Mouse (Mus musculus) kidney, embryonic 16.5 days (tissue): ENCODE measurements around the gene Nav2. TPM values are rescaled to one million over a fixed set of nuclear protein-coding genes. Genes with fewer than 3 reads are reported as not detected.
A peak's percentile ranks its signal among the peaks of the same experiment; 100 is the strongest.

Experiments used
- ATAC-seq: fragments of 200-750 bp; cut with Nextera tagmentation; 2 replicates; pipeline ENCODE4 v1.8.0; 2017; ENCODE audit warnings: moderate TSS enrichment; ENCODE audit not compliant: low FRiP score, low TSS enrichment
- H3K27ac ChIP-seq: fragments of 300-500 bp; sonication (generic); 2 replicates; pipeline ENCODE4 v1.5.1; 2014; ENCODE audit warnings: low read length
- H3K27me3 ChIP-seq: fragments of 300-500 bp; sonication (generic); 2 replicates; pipeline ENCODE4 v1.6.1; 2014; ENCODE audit warnings: low read length, control low read depth, mixed read lengths; ENCODE audit not compliant: insufficient read depth
- H3K36me3 ChIP-seq: fragments of 300-500 bp; sonication (generic); 2 replicates; pipeline ENCODE4 v1.6.1; 2014; ENCODE audit warnings: low read length, control low read depth, mixed read lengths; ENCODE audit not compliant: insufficient read depth
- H3K4me1 ChIP-seq: fragments of 300-500 bp; sonication (generic); 2 replicates; pipeline ENCODE4 v1.6.1; 2014; ENCODE audit warnings: low read length, control low read depth, mixed read lengths; ENCODE audit not compliant: insufficient read depth
- H3K4me2 ChIP-seq: fragments of 300-500 bp; sonication (generic); replicated peaks from 2 replicates; pipeline ENCODE4 v1.6.1; 2014; ENCODE audit warnings: low read depth, low read length
- H3K4me3 ChIP-seq: fragments of 300-500 bp; sonication (generic); 2 replicates; pipeline ENCODE4 v1.5.1; 2014; ENCODE audit warnings: mild to moderate bottlenecking, low read length
- H3K9ac ChIP-seq: fragments of 300-500 bp; sonication (generic); replicated peaks from 2 replicates; pipeline ENCODE4 v1.6.1; 2014; ENCODE audit warnings: low read length
- H3K9me3 ChIP-seq: fragments of 300-500 bp; sonication (generic); 2 replicates; pipeline ENCODE4 v1.6.1; 2016; ENCODE audit warnings: low read length, control low read depth
- WGBS: fragments of 180-500 bp; shearing (Covaris S2); extraction: QIAGEN DNeasy Blood & Tissue Kit; methylation state at CpG from one replicate; pipeline ENCODE4 v1.1.7; 2014; 5-methylcytosine and 5-hydroxymethylcytosine counted together
- polyA plus RNA-seq: library from polyadenylated mRNA; unstranded; fragments of >200 nt; fragmentation: Nextera tagmentation; extraction: Ambion mirVana; gene quantifications from 2 replicates; pipeline ENCODE4 v1.2.1, GENCODE M21; 2015

Nav2 gene
- polyA plus RNA-seq, 1 experiment from 2014 or later, result 22.6 TPM

DNA sequence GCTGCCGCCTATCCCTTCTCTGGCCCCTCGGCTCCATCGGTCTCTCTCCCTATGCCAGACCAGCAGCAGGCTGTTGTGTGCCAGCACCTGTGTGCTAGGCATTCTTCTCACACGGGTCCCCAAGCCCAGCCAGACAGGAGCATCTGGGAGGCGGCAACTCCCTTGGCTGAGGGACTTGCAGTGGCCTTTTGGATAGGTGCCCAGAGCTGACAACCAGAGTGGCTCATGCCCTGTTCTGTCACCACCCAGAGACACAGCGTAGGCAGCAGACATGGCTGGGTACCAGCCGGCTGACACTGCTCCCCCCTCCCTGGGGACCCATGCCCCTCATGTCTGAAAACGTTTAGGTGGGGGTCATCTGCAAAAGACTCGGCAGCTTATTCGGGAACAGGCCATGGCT, 146.8 kb downstream of the Nav2 start:
- no peaks in the 10 kb centered on the region for H3K36me3 ChIP-seq
- H3K4me2 ChIP-seq, result no peak overlapping the region
- H3K9ac ChIP-seq, result no peak overlapping the region
- H3K4me3 ChIP-seq, result no peak overlapping the region
- ATAC-seq, result no peak
- whole genome bisulfite sequencing, result 82% methylated on average over 10 of the region's 10 CpGs
- H3K27me3 ChIP-seq, result no peaks in the 10 kb centered on the region
- no peaks in the 10 kb centered on the region for H3K4me1 ChIP-seq
- no peaks in the 10 kb centered on the region for H3K9me3 ChIP-seq
- H3K27ac ChIP-seq, result no peak overlapping the region

- H3K4me2 ChIP-seq, result no peak overlapping the region
- no peak for ATAC-seq
- no peaks in the 10 kb centered on the region for H3K27me3 ChIP-seq
- H3K9me3 ChIP-seq, result no peaks in the 10 kb centered on the region
- no peaks in the 10 kb centered on the region for H3K36me3 ChIP-seq
- H3K27ac ChIP-seq, result no peak overlapping the region
- H3K4me1 ChIP-seq, result no peaks in the 10 kb centered on the region
- no peak overlapping the region for H3K4me3 ChIP-seq
- no peak overlapping the region for H3K9ac ChIP-seq
- 76% methylated on average over 8 of the region's 8 CpGs for WGBS
Measured at GRCm38 (mm10) chr7:49058304-49059012, 149.9 kb downstream of the Nav2 start.

DNA sequence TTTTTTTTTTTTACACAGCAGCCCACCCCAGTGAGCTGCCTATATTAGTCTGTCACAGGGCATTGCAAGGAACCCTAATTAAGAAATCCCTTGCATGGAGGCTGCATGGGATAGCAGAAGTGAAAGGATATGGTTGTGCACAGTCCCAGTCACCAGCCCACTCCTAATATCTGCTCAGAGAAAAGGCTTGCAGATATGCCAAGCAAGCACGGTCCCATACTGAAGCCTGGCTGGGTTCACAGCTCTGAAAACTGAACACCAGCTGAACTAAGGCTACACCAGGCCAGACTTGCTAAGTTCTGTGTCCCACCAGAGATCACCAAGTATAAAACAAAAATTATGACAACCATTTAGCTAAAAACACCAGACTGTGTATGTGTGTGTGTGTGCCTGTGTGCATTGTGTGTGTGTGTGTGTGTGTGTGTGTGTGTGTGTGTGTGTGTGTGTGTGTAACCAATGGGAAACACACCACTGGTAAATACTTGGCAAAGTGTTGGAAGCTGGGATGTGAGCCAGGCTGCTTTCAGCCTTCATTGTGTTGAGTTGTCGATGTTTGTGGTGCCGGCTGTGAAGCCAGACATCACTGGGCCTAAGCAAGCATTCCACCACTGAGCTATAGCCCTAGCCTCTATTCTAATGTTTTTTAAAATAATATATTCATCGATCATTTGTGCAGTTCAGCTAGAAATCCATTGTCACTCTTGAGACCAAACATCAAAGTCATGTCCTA, 156.4 kb downstream of the Nav2 start:
- Histone ChIP-seq H3K9me3 (no peaks in the 10 kb centered on the region), H3K36me3 (no peaks in the 10 kb centered on the region), H3K4me2 (no peak overlapping the region), H3K9ac (no peak overlapping the region), H3K27me3 (no peaks in the 10 kb centered on the region), H3K4me1 (no peaks in the 10 kb centered on the region), H3K4me3 (no peak overlapping the region), H3K27ac (no peak overlapping the region)
- WGBS, result 75% methylated on average over 4 of the region's 4 CpGs
- no peak for ATAC-seq

DNA sequence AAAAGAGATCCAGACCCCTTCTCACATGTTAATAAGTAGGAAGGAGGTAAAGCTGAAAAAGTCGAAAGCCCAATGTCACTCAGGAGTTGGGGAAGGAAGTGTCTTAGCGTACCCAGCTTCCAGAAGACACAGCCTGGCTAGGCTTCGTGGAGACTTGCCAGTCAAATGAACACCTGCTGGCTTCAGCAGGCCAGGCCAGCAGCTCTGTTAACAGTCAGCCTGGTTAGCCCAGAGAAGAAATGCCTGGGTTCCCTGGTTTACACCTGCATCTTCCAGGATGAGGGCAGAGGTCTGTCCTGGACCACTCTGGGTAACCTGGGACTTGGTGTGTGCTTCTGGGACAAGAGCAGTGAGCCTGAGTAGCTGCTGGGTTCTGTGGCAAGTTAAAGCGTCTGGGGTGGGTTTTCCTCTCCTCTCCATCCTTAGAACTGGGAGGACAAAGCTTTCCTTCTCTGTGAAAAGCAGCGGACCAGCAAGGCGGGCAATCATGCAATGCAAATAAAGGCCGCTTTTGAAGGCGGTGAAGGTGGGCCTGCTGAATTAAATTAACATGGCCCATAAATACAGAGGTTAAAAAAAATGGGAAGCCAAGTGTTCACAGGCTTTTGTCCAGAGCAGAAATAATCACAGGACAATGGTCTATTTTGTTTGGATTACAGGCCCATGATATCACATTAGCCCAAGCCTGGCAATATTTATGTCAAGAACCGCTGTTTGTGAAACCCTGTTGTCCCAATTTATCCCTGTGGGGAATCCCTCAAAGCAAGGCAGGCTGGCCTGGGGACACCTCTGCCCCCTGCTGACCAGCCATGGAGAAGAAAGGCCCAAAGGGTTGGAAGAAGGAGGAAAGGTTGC, 157.3 kb downstream of the Nav2 start:
- Histone ChIP-seq H3K36me3 (no peaks in the 10 kb centered on the region), H3K4me2 (no peak overlapping the region)

DNA sequence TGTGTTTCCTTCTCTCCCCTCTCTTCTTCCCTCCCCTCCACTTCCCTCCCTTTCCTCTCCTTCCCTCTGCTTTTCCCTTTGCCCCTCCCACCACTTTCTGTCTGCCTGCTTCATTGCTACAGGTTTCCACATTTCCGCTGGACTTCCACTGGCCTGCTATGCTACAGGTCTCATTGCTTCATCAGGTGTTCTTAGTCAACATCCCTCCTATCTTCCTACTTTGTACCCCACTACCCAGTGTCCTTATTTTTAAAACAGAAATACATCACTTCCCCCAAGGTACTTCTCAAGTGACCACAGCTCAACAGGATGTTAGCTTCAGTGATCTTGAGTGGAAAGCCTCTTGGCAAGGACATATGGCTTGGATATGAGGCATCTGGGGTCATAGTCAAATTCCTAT, 158.3 kb downstream of the Nav2 start:
- Histone ChIP-seq H3K9me3 (no peaks in the 10 kb centered on the region), H3K27me3 (no peaks in the 10 kb centered on the region), H3K4me1 (no peaks in the 10 kb centered on the region), H3K27ac (no peak overlapping the region), H3K36me3 (no peaks in the 10 kb centered on the region), H3K9ac (no peak overlapping the region), H3K4me3 (no peak overlapping the region), H3K4me2 (no peak overlapping the region)
- ATAC-seq, result no peak
- WGBS, result 90% methylated on average over 1 of the region's 1 CpGs

More for the DNA sequence above, 157.3 kb downstream of the Nav2 start:
- peak; percentile 52; the same call in 1 of the 2 replicates for ATAC-seq
- Histone ChIP-seq H3K27me3 (no peaks in the 10 kb centered on the region), H3K9me3 (no peaks in the 10 kb centered on the region), H3K4me1 (no peaks in the 10 kb centered on the region), H3K27ac (peak overlapping the region; percentile 39; the same call in 1 of the 2 replicates), H3K9ac (no peak overlapping the region), H3K4me3 (no peak overlapping the region)
- 48% methylated on average over 9 of the region's 9 CpGs for WGBS

DNA sequence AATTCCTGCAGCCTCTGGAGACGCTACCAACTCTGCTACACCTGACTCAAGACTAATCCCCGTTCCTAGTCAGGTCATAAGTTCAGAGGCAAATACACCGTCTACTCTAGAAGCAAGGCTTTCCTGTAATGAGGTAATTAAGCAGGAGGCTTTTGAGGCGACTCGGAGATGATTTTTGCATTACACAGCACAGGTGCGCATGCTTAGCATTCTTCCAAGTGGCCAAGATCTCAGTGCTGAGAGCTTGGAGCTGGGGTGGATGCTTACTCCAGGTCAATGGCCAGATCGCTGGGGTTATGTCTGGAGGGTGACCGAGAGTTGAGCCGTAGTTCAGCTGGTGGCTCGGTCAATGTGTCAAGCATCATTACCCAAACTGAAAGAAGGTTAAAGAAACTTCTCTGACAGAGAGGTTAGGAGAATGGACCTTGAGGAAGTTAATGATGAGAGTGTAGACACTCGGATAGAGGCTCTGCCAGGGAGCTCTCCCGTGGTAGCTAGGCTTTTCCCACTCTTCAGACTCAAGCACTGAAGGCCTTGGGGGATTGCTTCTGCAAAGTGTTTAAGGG, 161.0 kb downstream of the Nav2 start:
- 39% methylated on average over 12 of the region's 12 CpGs for WGBS
- ATAC-seq, result no peak
- Histone ChIP-seq H3K36me3 (no peaks in the 10 kb centered on the region), H3K27ac (no peak overlapping the region), H3K4me3 (no peak overlapping the region), H3K9ac (no peak overlapping the region), H3K4me2 (no peak overlapping the region), H3K27me3 (0 out of 2 replicates have a peak, but pooled peaks cover 3% of the 10 kb centered on the region), H3K4me1 (no peaks in the 10 kb centered on the region), H3K9me3 (no peaks in the 10 kb centered on the region)

- H3K27me3 ChIP-seq, result 0 out of 2 replicates have a peak, but pooled peaks cover 3% of the 10 kb centered on the region
- H3K27ac ChIP-seq, result no peak overlapping the region
- H3K4me1 ChIP-seq, result peaks cover 7% of the 10 kb centered on the region
- H3K9me3 ChIP-seq, result no peaks in the 10 kb centered on the region
- no peak overlapping the region for H3K4me3 ChIP-seq
- no peak for ATAC-seq
- H3K4me2 ChIP-seq, result no peak overlapping the region
- no peaks in the 10 kb centered on the region for H3K36me3 ChIP-seq
- 60% methylated on average over 1 of the region's 1 CpGs for WGBS
- no peak overlapping the region for H3K9ac ChIP-seq
Measured at GRCm38 (mm10) chr7:49070621-49071020, 162.1 kb downstream of the Nav2 start.

GRCm38 (mm10) chr7:49071141-49071567, 162.6 kb downstream of the Nav2 start:
- Histone ChIP-seq H3K4me2 (no peak overlapping the region), H3K27ac (no peak overlapping the region), H3K9ac (no peak overlapping the region), H3K9me3 (no peaks in the 10 kb centered on the region), H3K27me3 (0 out of 2 replicates have a peak, but pooled peaks cover 3% of the 10 kb centered on the region), H3K4me1 (peaks cover 7% of the 10 kb centered on the region), H3K4me3 (no peak overlapping the region), H3K36me3 (no peaks in the 10 kb centered on the region)
- WGBS, result 35% methylated on average over 7 of the region's 7 CpGs
- ATAC-seq, result no peak

GRCm38 (mm10) chr7:49075333-49075934, 166.9 kb downstream of the Nav2 start:
- Histone ChIP-seq H3K4me3 (no peak overlapping the region), H3K4me1 (peaks cover 7% of the 10 kb centered on the region), H3K4me2 (no peak overlapping the region), H3K27ac (no peak overlapping the region), H3K9ac (no peak overlapping the region), H3K9me3 (no peaks in the 10 kb centered on the region), H3K36me3 (no peaks in the 10 kb centered on the region), H3K27me3 (0 out of 2 replicates have a peak, but pooled peaks cover 3% of the 10 kb centered on the region)
- WGBS, result 31% methylated on average over 10 of the region's 10 CpGs
- peak; percentile 18; the same call in 1 of the 2 replicates for ATAC-seq
